Mouse (Mus musculus) lung, postnatal 25 days (tissue): Measurements from ENCODE around the gene Esp8.
"Not testable (repeated sequence)": the region's sequence is repeated elsewhere in the genome, so short reads cannot be mapped to it uniquely, and the experiment has no call there.

ENCODE experiments used
- DNase-seq: peaks from one replicate; pipeline ENCODE4 v3.0.0; 2022; ENCODE audit warnings: low spot score

Esp8 gene

GRCm38 (mm10) chr17:40519818-40520217 is at the start of gene Esp8:
TSS of gene Esp8 (plus strand) at chr17:40520022.
- no peak for DNase-seq

GRCm38 (mm10) chr17:40483566-40483965 is 36.3 kb upstream of the Esp8 start:
- DNase-seq: not testable (repeated sequence)

- DNase-seq: not testable (repeated sequence)
These were observed 24.2 kb upstream of the Esp8 start for GRCm38 (mm10) chr17:40495468-40496185.

- DNase-seq: no peak
These were observed 10.0 kb downstream of the Esp8 start for GRCm38 (mm10) chr17:40529813-40530212.

GRCm38 (mm10) chr17:40531147-40531546 is 11.3 kb downstream of the Esp8 start:
- no peak for DNase-seq

- not testable (repeated sequence) for DNase-seq
These were observed 27.2 kb downstream of the Esp8 start for GRCm38 (mm10) chr17:40547005-40547404.

- DNase-seq: no peak
These were observed 33.6 kb downstream of the Esp8 start for GRCm38 (mm10) chr17:40553470-40553869.

DNA sequence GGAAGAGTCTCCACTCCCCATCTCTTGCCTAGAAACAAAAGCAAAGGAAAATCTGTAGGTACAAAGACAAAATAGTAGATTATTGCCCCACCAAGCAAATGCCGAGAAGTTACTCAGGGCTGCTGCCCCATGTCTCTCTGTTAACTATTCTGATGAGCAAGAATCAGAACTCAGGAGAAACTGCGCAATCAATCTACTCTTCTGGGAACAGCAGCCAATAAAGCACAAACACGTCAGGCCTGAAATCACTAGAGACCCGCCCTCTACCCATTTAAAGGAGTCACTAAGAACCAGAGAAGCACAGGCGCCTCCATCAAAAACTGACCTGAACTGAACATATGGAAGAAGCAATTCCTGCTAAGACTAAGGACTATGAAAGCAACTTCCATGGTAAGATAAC is 41.4 kb downstream of the Esp8 start, which contains the start of gene Esp6:
TSS of gene Esp6 (plus strand) at position 301 of the 400 bp plus-strand sequence.
- no peak for DNase-seq
